Mouse (Mus musculus) layer of hippocampus, postnatal 14 days (tissue): ENCODE measurements around the gene Nsmce1. TPM values are rescaled to one million over a fixed set of nuclear protein-coding genes. Genes with fewer than 3 reads are reported as not detected.

Experiments used
- DNase-seq, 2 experiments: peaks; one replicate each; pipeline ENCODE4 v3.0.0; 2021 to 2022; ENCODE audit warnings: low spot score in 2 of 2, mixed read lengths in 1 of 2
- long read RNA-seq, 2 experiments: library from polyadenylated mRNA; stranded (forward); transcript quantifications; one replicate each; pipeline ENCODE4 v2.0.0; 2021
- total RNA-seq, 2 experiments: library from RNA; stranded (reverse); gene quantifications; 2 replicates each; pipeline ENCODE4 v1.2.3; 2021

Nsmce1 gene
- total RNA-seq: 10 to 100 TPM; 16.7 to 17.8 TPM
- long read RNA-seq, experiment 1, transcript Nsmce1-201 (8 exons, 1,120 nt): major isoform, 13 of 19 reads
- long read RNA-seq, experiment 1, partial matches to known transcripts: 4 of 19 reads
- long read RNA-seq, experiment 1, other reads (novel, unspliced or antisense): 2 of 19 reads
- long read RNA-seq, experiment 2, transcript Nsmce1-201 (8 exons, 1,120 nt): major isoform, 30 of 57 reads
- long read RNA-seq, experiment 2, partial matches to known transcripts: 14 of 57 reads
- long read RNA-seq, experiment 2, other reads (novel, unspliced or antisense): 13 of 57 reads

DNA sequence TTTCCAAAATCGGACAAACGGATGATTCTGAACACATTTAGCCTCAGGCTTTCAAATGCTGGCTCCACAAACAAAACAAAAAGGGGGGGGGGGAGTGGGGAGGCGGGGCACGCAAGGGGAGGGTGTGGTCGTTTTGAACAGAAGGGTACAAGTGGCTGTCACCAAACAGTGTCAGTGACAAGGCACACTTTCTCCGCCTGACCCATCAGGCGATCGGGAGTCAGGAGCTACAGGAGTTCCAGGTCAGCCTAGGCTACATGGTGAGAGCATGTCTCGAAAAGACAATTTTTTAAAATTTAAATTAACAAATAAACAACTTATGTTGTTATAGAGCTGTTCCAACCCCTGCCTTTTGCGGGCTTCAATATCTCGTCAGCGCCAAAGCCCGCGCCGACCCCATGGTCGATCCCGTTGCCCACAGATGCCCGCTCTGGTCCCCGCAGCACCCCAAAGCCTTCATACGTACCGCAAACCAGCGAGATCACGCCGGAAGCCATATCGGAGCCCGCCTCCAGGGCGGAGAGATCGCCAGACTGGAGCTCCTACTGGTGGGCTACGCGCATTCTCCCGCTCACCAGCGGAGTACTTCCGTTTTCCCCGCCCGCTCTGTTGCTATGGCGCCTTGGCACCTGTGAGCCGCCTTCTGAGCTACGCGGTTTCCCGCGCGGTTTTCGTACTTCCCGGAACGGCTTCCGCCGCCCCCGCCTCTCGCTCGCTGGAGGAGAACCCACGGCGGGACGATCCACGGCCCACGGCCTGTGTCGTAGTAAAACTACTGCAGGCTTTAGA is at the start of gene Nsmce1:
TSS of gene Nsmce1 (minus strand) at position 650 of the 789 bp plus-strand sequence.
- DNase-seq: peak; percentile 96 to 97

DNA sequence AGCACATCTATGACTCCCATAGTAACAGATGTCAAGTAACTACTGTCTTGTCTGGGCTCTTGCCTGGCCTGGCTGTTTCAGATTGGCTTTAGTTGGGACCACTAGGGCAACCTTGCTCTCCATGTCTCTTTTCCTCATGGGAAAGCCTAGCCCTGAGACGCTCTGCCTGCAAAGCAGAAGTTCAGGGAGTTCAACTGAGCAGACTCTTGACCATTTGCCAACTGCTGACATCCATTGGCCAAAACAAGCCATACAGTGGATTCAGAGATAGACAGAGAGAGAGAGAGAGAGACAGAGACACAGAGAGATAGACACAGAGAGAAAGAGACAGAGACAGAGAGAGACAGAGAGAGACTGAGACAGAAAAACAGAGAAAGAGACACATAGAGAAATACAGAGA is 49.6 kb upstream of the Nsmce1 start:
- no peak for DNase-seq

DNA sequence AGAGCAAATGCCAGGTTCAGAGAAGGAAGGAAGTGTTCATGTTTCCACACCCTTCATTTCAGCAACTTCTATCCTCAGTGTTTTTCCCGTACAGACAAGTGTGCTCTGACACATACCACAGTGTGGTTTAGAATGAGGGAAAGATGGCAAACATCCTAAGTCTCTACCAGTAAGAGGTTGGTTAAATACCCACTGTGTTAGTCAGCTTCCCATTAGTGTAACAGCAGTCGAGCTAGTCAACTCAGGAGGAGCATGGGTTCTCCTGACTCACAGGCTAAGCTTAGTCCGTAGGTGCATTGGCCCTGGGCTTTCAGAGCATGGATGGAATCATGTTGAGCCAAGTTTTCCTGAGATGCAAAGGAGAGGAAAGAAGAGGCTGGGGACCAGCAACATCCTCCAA is 48.0 kb upstream of the Nsmce1 start:
- DNase-seq: no peak

DNA sequence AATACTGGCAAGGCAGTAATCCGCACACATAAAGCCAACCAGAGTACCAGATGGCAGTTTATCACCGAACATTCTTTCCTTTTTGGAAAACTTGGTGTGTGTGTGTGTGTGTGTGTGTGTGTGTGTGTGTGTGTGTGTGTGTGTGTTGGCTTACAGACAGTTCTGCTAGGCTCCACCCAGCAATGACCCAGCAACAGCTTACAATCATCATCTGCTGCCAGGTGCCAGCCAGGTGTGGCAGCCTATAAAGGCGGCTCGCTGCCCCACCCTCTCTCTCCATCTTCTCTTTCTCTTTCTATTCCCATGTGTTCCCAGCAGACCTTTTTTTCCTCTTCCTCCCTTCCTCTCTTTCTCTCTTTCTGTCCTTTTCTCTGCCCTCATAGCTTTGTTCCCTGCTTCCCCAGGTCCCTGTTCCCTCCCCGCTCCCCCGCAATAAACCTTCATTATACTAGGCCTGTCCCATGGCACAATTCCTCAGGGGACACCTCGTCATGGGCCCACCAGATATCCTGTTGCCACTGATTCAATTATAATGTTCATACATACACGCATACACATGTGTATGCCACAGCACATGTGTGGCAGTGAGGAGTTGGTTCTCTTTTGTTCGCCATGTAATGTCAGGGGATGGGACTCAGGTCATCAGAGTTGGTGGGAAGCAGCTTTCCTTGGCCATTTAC is 36.6 kb upstream of the Nsmce1 start:
- no peak for DNase-seq

DNA sequence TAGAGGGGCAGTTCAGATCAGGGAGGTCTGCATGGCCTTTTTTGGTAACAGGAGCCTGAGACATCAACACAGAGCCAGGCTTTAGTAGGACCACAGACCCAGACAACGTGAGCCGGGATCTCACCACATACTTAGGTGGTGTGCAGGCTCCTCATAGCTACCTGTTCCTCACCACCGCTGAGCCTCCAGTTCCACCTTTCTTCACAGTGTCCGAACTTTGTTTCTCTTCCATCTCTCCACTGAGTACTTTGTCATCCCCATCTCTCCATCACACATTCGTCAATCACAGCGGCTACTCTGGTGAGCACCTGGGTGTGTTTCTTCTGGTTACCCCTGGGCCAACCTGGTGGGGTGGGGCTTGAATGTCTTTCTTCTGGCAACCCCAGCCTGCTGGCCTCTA is 35.8 kb upstream of the Nsmce1 start:
- no peak for DNase-seq

DNA sequence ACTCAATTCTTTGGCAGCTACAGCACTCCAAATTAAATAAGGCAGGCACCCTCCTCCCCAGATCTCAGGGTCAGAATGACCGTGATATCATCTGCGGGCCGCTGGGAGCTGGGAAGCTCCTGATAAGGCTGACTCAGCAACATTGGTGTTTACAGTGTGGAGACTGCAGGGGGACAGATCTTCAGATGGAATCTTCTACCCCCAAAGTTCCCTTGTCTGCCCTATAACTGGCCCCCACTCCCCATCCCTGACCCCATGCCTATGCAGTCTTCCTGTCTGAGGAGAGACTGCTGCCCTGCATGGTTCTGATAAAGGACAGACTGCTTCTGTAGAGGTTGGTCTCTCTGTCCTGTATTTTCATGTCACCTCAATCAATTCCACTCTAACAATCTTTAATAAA is 31.7 kb upstream of the Nsmce1 start:
- DNase-seq: no peak

DNA sequence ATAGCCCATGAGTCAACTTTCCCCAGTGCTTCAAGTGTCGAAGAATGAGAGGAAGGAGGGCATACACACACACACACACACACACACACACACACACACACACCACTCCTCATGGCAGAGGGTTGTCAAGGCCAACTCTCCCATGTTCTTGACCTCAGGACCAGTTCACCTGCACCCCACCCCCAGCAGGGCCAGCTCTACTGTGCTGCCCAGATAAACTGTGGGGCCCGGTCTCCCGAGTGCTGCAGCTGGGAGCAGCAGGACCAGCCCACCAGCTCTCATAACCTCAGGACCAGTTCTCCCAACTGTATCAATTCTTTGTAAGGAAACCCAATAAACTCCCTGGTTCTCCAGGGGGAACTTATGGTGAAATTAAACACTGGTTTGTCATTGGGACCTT is 28.3 kb upstream of the Nsmce1 start:
- DNase-seq: no peak

DNA sequence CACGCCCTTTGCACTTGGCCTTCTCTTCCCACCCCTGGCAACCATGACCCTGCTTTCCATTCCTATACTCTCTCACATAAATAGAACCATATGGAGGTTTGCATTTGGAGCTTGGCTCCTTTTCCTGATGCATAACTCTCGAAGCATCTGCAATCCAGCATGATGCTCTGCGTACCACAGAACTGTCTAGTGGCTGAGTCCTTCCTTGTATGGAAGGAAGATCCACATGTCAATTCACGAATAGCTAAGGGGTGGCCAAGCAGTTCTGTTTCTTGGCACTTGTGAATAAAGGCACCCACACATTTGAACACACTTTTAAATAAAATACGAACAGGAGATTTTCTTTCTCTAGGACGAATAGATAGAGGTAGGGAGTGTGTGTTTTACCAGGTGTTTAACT is 26.1 kb upstream of the Nsmce1 start:
- DNase-seq: no peak

DNA sequence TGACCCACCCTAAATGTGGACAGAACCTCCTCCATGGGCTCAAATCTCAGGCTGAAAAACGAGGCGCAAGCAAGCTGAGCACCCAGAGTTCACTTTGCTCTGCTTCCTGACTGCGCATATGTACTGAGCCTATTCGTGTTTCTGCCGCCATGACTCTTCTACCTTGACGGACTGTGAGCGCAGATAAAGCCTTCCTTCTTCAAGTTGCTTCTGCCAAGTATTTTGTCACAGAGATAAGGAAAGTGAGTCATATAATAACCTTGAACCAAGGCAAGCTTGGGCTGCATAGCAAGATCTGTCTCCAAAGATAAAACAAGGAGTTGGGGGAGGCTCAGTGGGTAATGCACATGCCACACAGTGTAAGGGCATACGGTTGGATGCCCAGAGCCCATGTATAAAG is 25.3 kb upstream of the Nsmce1 start:
- no peak for DNase-seq

DNA sequence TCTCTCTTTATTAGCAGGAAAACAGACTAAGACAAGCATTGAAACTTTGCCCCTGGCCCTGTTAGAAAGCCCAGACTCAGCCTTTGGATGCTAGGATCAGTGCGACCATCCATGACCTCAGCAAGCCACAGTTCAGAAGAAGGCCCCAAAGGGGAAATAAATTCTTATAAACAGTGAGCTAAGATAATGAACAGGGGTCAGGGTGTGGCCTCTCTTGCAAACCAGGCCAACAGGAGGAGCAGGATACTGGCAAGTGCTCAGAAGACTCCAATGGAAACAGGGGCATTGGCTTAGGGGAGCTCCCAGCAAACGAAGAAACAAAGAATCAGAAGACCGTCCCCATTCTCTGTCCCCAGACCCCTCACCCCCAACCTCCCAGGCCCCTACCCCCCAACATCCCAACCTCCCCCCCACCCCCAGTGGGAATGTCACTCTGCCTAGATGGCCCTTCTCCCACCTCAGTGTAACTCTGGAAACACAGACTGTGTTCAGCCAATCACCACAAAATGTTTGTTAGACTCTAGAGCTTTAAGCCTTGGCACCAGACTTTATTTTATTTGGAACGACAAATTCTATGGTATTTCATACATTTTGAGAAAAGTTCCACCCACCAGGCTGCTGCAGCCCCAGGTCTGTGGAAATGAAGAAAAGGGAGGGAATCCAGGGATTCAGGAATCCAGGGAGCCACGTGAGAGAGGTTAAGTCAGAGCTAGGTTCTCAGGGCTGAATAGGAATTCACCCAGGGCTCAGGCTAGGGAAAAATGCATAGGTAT is 23.9 kb upstream of the Nsmce1 start:
- DNase-seq: no peak

DNA sequence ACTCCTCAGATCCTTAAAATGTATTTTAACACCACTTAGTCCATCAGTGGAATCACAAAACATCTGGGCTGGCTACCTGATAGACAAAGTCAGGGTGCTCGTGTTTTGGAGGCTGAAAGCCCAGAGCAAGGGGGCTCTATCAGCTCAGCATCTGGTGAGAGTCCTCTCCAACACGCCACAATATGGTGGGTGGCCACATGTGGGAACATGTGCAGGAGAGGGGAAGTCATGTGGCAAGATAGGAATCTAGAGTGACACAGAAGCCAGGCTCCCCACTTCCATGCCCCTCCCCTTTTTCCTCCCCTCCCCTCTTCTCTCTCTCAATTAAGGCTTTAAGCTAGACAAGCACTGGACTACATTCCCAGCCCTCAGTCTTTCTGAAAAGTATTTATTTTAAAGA is 20.5 kb upstream of the Nsmce1 start:
- DNase-seq: no peak

DNA sequence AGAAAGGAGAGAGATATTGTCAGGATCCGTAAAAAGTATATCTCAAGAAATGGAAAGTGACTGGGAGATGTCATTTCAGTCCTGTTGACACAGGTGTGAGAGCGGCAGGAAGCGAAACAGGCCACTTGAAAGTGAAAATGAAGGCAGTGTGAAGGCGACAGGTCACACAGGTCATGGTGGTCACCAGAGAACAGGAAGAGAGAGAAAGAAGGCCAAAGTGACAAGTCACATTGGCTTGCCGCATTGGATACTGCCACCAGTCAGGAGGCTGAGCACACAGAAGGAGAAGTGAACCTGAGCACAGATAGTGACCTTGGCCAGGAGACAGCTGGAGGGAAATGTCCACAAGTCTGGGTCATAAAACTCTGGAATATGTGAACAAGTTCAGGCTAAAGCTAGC is 20.0 kb upstream of the Nsmce1 start:
- DNase-seq: no peak

DNA sequence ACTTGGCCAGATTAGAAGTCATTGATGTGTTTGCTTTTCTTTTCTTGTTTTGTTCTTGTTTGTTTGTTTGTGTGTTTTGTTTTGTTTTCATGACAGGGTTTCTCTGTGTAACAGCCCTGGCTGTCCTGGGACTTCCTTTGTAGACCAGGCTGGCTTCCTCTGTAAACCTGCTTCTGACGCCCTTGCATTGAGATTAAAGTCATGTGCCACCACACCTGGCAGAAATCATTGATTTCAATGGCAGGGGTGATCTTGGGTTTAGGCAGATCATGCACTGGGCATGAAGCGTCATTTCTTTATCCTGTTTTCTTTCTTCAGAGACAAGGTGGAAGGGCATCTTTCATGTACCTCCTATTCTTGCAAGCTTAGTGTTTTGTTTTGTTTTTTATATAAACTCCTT is 15.9 kb upstream of the Nsmce1 start:
- DNase-seq: no peak

DNA sequence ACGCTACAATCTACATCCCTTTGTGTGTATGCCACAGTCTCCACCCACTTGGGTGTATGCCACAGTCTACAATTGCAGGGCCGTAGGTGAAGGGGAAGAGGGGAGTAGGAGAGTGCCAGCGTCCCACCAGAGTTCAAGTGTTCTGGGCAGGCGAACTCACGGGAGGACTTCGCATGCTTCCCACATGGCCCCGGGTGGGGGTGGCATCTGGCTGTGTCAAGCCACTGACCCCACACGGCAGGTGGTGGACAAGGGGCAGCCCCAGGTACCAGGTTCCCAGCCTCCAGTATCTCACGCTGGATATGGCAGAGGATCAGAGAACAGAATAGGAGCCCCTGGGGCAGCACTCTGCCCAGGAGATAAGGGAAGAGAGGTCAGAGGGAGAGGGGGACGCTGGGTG is 14.2 kb upstream of the Nsmce1 start:
- DNase-seq: no peak

DNA sequence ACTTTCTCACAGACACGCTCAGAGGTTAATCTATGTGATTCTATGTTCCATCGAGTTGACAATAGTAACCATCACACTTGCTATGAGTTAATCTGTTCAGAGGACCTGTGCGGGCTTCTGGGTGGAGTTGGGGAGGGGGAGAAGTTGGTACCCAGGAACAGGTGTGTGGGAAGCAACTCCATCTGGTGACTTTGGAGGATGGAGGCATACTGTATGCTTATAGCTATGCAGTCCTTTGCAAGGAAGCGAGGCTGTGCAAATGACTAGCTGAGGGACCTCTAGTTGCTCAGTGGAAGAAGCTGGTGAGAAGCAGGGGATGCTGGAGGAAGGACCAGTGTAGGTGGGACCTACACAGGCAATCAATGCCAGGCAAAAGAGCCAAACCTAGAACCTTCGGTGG is 13.2 kb upstream of the Nsmce1 start:
- no peak for DNase-seq

DNA sequence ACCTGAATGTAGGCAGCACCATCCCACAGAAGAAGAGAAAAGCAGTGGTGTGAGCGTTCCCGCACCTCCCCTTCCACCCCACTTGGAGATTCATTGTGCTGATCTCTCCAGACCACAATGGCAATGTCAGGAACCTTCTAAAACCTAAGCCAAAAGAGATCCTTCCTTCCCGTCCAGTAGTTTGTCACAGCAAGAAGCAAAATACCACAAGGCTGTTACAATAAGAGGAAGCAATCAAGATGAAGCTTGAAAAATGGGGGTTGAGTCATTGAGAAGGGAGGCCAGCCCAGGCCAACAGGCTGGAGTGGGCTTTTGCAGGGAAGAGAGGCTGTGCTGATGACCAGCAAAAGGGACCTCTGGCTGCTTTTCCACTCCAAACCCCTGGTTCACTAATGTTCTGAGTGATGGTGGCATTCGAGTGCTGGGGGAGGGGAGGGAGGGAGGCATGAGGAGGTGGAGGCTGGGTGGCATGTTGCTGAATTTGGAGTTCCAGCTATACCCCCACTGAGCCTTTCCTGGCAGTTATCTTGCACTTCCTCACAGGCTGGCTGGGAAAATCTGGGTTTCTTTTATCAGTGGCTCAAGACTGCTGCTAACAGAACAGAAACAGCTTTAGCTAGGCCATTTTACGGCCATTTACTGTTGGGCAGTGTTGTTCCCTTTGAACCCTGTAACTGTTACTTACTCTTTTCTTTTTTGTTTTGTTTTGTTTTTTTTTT is 12.1 kb upstream of the Nsmce1 start:
- DNase-seq: no peak

DNA sequence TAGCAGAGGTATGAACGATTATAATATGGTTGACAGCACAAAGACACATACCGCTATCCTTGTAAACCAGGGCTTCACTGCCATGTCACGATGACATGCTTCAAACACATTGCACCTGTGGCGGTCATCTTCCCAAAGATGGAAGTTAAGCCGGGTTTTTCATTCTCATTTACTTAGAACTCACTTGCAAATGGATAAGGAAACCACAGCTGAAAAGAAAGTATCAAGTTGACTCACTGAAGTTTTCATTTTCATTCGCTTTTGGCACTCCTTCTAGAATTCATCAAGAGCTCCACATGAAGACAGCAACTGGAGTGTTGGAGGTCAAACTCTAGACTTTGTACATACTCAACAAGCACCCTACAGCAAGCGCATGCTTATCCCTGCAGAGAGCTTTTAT is 9.5 kb upstream of the Nsmce1 start:
- no peak for DNase-seq

DNA sequence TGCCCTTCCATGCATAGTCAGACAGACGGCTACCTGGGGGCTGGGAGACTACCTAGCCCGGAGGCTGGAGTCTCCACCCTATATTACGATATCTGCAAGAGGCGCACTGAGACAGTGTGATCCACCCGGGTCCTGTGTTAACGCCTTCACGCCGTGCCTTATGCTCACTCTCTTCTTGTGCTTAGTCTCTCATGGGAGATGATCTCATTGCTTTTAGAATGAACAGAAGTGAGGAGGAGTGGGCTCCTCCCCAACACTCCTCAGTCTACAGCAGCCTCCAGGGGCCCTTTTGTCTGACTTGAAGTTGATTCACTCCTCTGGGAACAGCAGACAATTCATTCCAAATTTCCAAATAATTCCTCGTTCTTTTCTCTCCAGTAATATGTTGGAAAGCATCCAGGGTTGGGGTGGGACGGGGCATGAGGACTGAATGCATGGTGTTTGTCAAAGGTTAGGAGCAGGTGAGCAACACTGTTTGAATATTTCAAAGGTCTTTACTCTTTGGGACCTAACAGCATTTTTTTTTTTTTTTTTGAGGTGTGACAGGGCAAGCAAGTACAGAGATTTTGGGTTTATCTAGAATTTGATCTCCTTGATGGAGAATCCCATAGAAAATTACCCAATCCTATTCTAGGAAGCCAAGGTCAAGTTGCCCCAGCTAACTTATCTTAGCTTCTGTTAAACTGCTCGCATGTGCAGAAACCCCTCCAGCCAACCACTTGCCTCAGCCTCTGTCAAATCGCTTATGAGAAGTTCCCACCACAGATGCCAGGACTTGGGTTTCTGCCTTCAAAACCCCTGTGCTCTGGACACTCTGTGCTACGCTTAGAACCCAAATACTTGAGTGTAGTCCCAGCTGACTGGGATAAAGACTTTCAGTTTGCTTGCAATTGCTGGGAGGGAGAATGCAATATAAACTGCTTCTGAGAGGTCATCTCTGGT is 8.8 kb upstream of the Nsmce1 start:
- peak in 1 of 2 experiments; percentile 40 for DNase-seq

DNA sequence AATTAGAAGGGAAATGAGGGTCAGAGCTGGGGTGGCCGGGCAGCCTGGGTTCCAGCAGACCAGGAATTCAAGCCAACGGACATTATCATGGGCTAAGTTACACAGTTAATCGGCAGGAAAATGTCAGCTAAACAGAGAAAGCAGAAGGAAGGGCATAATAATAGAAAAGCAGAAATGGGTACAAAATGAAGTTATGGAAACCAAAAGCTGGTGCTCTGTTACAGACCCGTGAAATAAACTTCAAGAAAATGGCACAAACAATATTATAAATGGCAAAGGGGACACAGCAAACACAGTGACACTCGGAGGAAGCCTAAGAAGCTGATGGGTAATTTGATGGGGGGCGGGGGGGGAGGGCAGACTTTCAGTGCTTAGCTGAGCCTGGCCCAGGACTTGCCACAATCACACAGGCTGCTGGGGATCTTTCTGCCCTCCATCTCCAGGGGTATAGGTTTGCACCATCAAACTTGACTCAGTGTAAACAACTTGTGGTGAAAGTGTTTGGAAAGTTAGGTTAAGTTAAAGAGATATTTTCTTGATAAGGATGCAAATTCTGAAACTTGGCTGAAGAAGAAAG is 4.6 kb upstream of the Nsmce1 start:
- DNase-seq: no peak
